Mouse (Mus musculus) midbrain, postnatal 0 days (tissue): ENCODE results near the gene Hnrnpul2. TPM values are rescaled to one million over a fixed set of nuclear protein-coding genes. Genes with fewer than 3 reads are reported as not detected.
A peak's percentile ranks its signal among the peaks of the same experiment; 100 is the strongest.

Experiments used
- ATAC-seq: fragments of 200-750 bp; cut with Nextera tagmentation; 2 replicates; pipeline ENCODE4 v1.8.0; 2017; ENCODE audit warnings: moderate number of reproducible peaks, mild to moderate bottlenecking, moderate TSS enrichment, moderate library complexity; ENCODE audit not compliant: low FRiP score
- DNase-seq: peaks from one replicate; pipeline ENCODE4 v3.0.0-alpha.2; 2015; ENCODE audit warnings: low spot score
- H3K27ac ChIP-seq: fragments of 300-500 bp; sonication (generic); 2 replicates; pipeline ENCODE4 v1.5.1; 2014; ENCODE audit warnings: low read depth, mild to moderate bottlenecking, low read length, mixed read lengths
- H3K27me3 ChIP-seq: fragments of 300-500 bp; sonication (generic); 2 replicates; pipeline ENCODE4 v1.6.1; 2014; ENCODE audit warnings: low read length, control low read depth, mixed read lengths; ENCODE audit not compliant: insufficient read depth
- H3K36me3 ChIP-seq: fragments of 300-500 bp; sonication (generic); 2 replicates; pipeline ENCODE4 v1.6.1; 2014; ENCODE audit warnings: low read length, control low read depth, mixed read lengths; ENCODE audit not compliant: insufficient read depth
- H3K4me1 ChIP-seq: fragments of 300-500 bp; sonication (generic); 2 replicates; pipeline ENCODE4 v1.6.1; 2014; ENCODE audit warnings: mild to moderate bottlenecking, control low read depth, antibody characterized with exemption, low read length, mixed read lengths; ENCODE audit not compliant: insufficient read depth
- H3K4me2 ChIP-seq: fragments of 300-500 bp; sonication (generic); 2 replicates; pipeline ENCODE4 v1.6.1; 2014; ENCODE audit warnings: low read depth, mild to moderate bottlenecking, low read length, mixed read lengths; ENCODE audit not compliant: poor library complexity, severe bottlenecking
- H3K4me3 ChIP-seq: fragments of 300-500 bp; sonication (generic); 2 replicates; pipeline ENCODE4 v1.5.1; 2014; ENCODE audit warnings: low read depth, mild to moderate bottlenecking, low read length, moderate library complexity
- H3K9ac ChIP-seq: fragments of 300-500 bp; sonication (generic); replicated peaks from 2 replicates; pipeline ENCODE4 v1.6.1; 2014; ENCODE audit warnings: mild to moderate bottlenecking, low read length, moderate library complexity, mixed read lengths; ENCODE audit not compliant: poor library complexity, severe bottlenecking
- H3K9me3 ChIP-seq: fragments of 300-500 bp; sonication (generic); 2 replicates; pipeline ENCODE4 v1.6.1; 2016; ENCODE audit warnings: low read length, control low read depth
- CTCF ChIP-seq: IDR thresholded peaks from 2 replicates; pipeline ENCODE4 v1.5.1; 2016; ENCODE audit warnings: antibody characterized with exemption, mild to moderate bottlenecking
- WGBS: fragments of 180-500 bp; shearing (Covaris S2); extraction: QIAGEN DNeasy Blood & Tissue Kit; methylation state at CpG from one replicate; pipeline ENCODE4 v1.1.7; 2014; 5-methylcytosine and 5-hydroxymethylcytosine counted together
- polyA plus RNA-seq: library from polyadenylated mRNA; unstranded; fragments of >200 nt; fragmentation: Nextera tagmentation; extraction: Ambion mirVana; gene quantifications from 2 replicates; pipeline ENCODE4 v1.2.1, GENCODE M21; 2015
- total RNA-seq: library from RNA; depleted of rRNA; stranded (reverse); fragments of >200 nt; gene quantifications from 2 replicates; pipeline ENCODE4 v1.2.3, GENCODE M21; 2014

Gene Hnrnpul2
- total and polyA plus RNA-seq, 2 experiments from 2014 or later: 5.5 to 25.9 TPM

GRCm38 (mm10) chr19:8815812-8816211, 4.0 kb upstream of the Hnrnpul2 start:
- 0 out of 2 replicates have a peak overlapping the region, but pooled peaks have one; percentile 13 for H3K9ac ChIP-seq
- H3K4me2 ChIP-seq: no peak overlapping the region; the same call in 1 of the 2 replicates
- DNase-seq (peak; percentile 50), ATAC-seq (no peak)
- TF ChIP-seq CTCF: peak; percentile 61
- peaks cover 11% of the 10 kb centered on the region for H3K36me3 ChIP-seq
- no peaks in the 10 kb centered on the region for H3K9me3 ChIP-seq
- no peak overlapping the region for H3K27ac ChIP-seq
- H3K4me1 ChIP-seq: peaks cover 10% of the 10 kb centered on the region
- no peak overlapping the region for H3K4me3 ChIP-seq
- 68% methylated on average over 11 of the region's 11 CpGs for WGBS
- no peaks in the 10 kb centered on the region for H3K27me3 ChIP-seq

DNA sequence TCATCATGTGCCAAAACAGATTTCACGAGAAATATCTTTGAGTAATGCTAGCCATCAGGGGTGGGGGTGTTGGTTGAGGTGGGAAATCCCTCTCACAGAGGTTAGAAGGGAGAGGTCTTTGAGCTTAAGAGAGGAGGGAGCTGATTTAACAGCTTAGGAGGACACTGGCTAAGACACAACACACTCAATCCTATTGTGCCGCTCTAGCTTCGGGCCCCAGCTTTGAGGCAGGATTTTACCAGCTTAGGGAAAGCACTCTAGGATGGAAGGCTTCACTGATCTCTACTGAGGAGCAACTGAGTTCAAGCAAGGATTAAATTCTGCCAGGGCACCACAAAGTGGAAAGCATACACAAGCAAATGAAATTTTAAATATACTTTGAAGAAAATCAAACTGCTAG, 2.8 kb upstream of the Hnrnpul2 start:
- peaks cover 14% of the 10 kb centered on the region for H3K4me1 ChIP-seq
- no peak for TF ChIP-seq CTCF
- H3K27me3 ChIP-seq: no peaks in the 10 kb centered on the region
- 0 out of 2 replicates have a peak overlapping the region, but pooled peaks have one; percentile 24 for H3K9ac ChIP-seq
- no peak overlapping the region for H3K27ac ChIP-seq
- no peaks in the 10 kb centered on the region for H3K9me3 ChIP-seq
- DNase-seq (no peak), ATAC-seq (no peak)
- 34% methylated on average over 3 of the region's 3 CpGs for whole genome bisulfite sequencing
- H3K4me2 ChIP-seq: peak overlapping the region; percentile 5; the same call in 1 of the 2 replicates
- peaks cover 6% of the 10 kb centered on the region for H3K36me3 ChIP-seq
- H3K4me3 ChIP-seq: peak overlapping the region; percentile 12; the same call in 1 of the 2 replicates

DNA sequence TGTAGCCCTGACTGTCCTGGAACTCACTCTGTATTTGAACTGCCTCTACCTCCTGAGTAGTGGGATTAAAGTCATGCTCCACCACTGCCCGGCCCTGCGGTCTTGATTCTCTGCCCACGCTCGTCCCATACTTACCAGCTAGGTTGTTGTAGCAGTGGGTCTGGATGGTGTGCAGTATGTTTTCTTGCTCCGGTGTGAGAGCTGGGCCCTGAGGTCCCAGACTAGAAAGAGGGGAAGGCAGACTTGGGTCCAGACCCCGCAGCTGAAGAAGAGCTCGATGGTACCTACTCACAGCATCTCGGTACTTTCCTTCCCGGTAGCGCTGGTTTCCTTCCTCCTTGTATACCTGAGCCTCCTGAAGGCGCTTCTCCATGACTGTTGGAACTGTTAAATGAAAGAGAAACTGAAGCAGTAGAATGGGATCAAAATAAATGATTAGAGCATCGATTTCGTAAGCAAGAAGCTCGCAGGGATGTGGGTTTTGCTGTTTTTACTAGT, 1.5 kb upstream of the Hnrnpul2 start:
- 24% methylated on average over 14 of the region's 14 CpGs for WGBS
- no peaks in the 10 kb centered on the region for H3K27me3 ChIP-seq
- H3K27ac ChIP-seq: peak overlapping the region; percentile 77
- TF ChIP-seq CTCF: no peak
- H3K9ac ChIP-seq: peak overlapping the region; percentile 58
- ATAC-seq (no peak), DNase-seq (no peak)
- peak overlapping the region; percentile 97 for H3K4me3 ChIP-seq
- peaks cover 7% of the 10 kb centered on the region for H3K36me3 ChIP-seq
- H3K9me3 ChIP-seq: no peaks in the 10 kb centered on the region
- peak overlapping the region; percentile 84 for H3K4me2 ChIP-seq
- H3K4me1 ChIP-seq: peaks cover 21% of the 10 kb centered on the region

DNA sequence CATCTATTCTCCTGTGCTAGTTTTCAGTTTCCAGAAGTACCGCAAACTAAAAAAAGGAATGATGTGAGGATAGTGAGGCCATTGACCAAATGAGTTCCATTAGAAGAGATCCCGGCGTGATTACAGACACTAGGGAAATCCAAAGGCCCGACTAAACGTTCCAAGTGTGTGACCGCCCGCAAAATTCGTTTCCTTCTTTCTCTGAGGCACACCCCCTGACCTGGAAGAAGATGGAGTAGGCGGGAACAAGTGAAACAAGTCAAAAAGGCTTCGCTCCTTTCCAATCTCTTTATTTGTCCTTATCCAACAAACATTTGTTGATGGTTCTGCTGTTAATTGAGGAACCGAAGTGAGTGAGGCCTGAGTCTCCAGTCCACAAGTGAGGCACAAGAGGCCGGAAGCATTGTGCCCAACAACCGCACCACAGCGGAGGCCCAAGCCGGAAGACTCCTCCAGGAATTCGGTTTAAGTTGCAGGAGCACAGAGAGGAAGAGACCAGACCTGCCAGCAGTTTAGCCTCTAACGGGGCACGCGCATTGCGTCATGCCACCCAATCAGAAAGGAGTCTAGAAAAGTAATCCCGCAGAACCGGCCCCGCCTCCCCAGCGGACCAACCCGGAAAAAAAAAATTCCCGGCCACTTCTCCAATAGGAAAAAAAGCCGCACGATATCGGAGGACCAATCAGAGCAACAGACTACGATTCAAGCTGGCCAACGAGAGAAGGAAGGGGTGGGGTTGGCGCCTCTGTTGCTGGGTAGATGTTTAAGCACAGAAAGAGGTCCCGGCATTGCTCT, 812 bp upstream of the Hnrnpul2 start, which contains the start of gene Ttc9c:
Gene Ttc9c (minus strand): TSS at position 533 of the 795 bp plus-strand sequence.
- H3K9me3 ChIP-seq: no peaks in the 10 kb centered on the region
- H3K4me2 ChIP-seq: peak within 1 kb of the TSS; percentile 89
- under 1% methylated on average over 33 of the region's 33 CpGs for WGBS
- ATAC-seq (peak; percentile 93), DNase-seq (peak; percentile 99)
- no peak for TF ChIP-seq CTCF
- H3K36me3 ChIP-seq: peaks cover 13% of the 10 kb centered on the region
- H3K4me1 ChIP-seq: peaks cover 21% of the 10 kb centered on the region
- H3K27me3 ChIP-seq: no peaks in the 10 kb centered on the region
- peak within 1 kb of the TSS; percentile 97 for H3K4me3 ChIP-seq
- peak within 1 kb of the TSS; percentile 98 for H3K27ac ChIP-seq
- peak within 1 kb of the TSS; percentile 98 for H3K9ac ChIP-seq

DNA sequence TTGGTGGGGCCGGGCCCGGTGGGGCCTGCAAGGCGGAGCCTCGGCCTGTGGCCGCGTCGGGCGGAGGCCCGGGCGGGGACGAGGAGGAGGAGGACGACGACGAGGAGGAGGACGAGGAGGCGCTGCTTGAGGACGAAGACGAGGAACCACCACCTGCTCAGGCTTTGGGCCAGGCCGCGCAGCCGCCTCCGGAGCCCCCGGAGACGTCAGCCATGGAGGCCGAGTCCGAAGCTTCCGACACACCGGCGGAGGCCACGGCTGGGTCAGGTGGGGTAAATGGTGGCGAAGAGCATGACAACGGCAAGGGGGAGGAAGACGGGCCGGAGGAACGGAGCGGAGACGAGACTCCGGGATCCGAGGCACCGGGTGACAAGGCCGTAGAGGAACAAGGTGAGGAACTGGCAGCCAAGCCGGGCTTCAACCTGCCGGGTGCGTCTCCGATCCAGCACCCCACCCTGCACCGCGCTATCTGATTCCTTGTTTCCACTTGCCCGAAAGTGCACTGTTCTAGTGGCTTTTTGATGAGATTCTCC, 680 bp downstream of the Hnrnpul2 start:
- Histone ChIP-seq H3K4me1 (peaks cover 19% of the 10 kb centered on the region), H3K9me3 (no peaks in the 10 kb centered on the region), H3K27me3 (no peaks in the 10 kb centered on the region), H3K9ac (peak overlapping the region; percentile 98), H3K4me3 (peak overlapping the region; percentile 97), H3K4me2 (peak overlapping the region; percentile 89), H3K36me3 (peaks cover 20% of the 10 kb centered on the region), H3K27ac (peak overlapping the region; percentile 98)
- no peak for TF ChIP-seq CTCF
- under 1% methylated on average over 41 of the region's 48 CpGs for WGBS
- no peak; the same call in 1 of the 2 replicates for ATAC-seq
- DNase-seq: no peak

DNA sequence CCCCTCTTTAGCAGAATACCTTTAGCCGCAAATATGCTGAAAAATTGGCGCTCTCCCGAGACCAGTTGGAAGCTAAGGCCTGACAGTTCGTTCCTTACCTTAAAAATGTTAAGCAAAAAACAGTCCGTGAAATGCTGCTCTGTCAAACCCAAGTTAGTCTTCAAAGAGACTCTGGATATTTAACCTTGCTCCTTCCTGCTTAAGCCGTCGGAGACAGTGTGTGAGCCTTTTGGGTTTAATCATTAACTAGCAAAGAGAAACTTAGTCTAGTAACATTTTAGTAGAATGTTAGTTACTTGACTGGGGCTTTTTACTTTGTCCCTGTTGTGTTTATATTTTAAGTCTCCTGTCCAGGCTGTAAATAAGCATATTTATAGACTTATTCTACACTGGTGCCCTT, 1.3 kb downstream of the Hnrnpul2 start:
- Histone ChIP-seq H3K36me3 (peaks cover 26% of the 10 kb centered on the region), H3K4me2 (peak overlapping the region; percentile 89), H3K9ac (peak overlapping the region; percentile 98), H3K4me1 (peaks cover 16% of the 10 kb centered on the region), H3K27me3 (no peaks in the 10 kb centered on the region), H3K4me3 (peak overlapping the region; percentile 97), H3K27ac (no peak overlapping the region), H3K9me3 (no peaks in the 10 kb centered on the region)
- TF ChIP-seq CTCF: no peak
- DNase-seq (no peak), ATAC-seq (no peak)
- 1% methylated on average over 7 of the region's 7 CpGs for WGBS
